Mouse (Mus musculus) adrenal gland, postnatal 36 days (tissue): Measurements from ENCODE around the gene Gm47189. TPM values are rescaled to one million over a fixed set of nuclear protein-coding genes. Genes with fewer than 3 reads are reported as not detected.
"Not testable (repeated sequence)": the region's sequence is repeated elsewhere in the genome, so short reads cannot be mapped to it uniquely, and the experiment has no call there.

Experiments used
- DNase-seq, 2 experiments: peaks; one replicate each; pipeline ENCODE4 v3.0.0; 2021; ENCODE audit warnings: mixed read lengths in 1 of 2
- long read RNA-seq, 2 experiments: library from polyadenylated mRNA; stranded (forward); transcript quantifications; one replicate each; pipeline ENCODE4 v2.0.0; 2021; ENCODE audit warnings: borderline sequencing depth in 2 of 2
- total RNA-seq, 2 experiments: library from RNA; stranded (reverse); gene quantifications; 2 replicates each; pipeline ENCODE4 v1.2.3; 2021

Gene Gm47189
- total RNA-seq = not detected
- long read RNA-seq, experiment 1 = 0 reads
- long read RNA-seq, experiment 2 = 0 reads

- not testable (repeated sequence) for DNase-seq
These were observed at the start of gene Gm47189 for GRCm38 (mm10) chr14:41772341-41772740. Gene Gm47189 (minus strand): TSS chr14:41772441.

DNA sequence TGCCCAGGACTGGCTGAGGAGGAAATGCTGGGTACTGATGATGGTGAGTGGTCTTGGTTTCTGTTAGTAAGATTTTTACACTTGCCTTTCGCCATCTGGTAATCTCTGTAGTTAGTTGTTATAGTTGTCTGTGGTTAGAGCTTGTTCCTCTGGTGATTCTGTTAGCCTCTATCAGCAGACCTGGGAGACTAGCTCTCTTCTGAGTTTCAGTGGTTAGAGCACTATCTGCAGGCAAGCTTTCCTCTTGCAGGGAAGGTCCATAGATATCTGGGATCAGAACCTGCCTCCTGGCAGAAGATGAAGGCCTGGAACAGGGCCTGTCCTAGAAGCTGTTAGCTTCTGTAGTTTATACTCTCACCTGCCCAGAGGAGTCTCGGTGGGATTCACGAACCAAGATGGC is 16.3 kb downstream of the Gm47189 start:
- DNase-seq = not testable (repeated sequence)

- DNase-seq = not testable (repeated sequence)
These were observed 21.7 kb downstream of the Gm47189 start, which contains the start of gene Gm7929 for GRCm38 (mm10) chr14:41750514-41750913. Gene Gm7929 (minus strand): TSS chr14:41750614.

- DNase-seq = not testable (repeated sequence)
These were observed 48.8 kb downstream of the Gm47189 start for GRCm38 (mm10) chr14:41723437-41723836.

DNA sequence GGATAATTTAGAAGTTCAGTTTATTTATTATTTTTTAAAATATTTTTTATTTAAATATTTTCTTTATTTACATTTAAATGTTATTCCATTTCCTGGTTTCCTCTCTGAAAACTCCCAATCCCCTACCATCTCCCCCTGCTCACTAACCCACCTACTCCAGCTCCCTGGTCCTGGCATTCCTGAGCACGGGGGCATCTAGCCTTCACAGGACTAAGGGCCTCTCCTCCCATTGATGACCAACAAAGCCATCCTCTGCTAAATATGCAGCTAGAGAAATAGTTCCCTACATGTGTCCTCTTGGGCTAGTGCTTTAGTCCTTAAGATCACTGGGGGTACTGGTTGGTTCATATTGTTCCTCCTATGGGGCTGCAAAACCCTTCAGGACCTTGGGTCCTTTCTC is 55.1 kb downstream of the Gm47189 start:
- not testable (repeated sequence) for DNase-seq

Other genes starting within 250 kb of the Gm47189 start
- gene Gm7970, start 216.9 kb downstream of the Gm47189 start, total RNA-seq = not detected
- not detected for gene 1700049E17Rik2, start 199.2 kb downstream of the Gm47189 start, total RNA-seq
- gene Gm3072, start 147.8 kb downstream of the Gm47189 start, total RNA-seq = not detected
- gene Gm3676, start 126.0 kb downstream of the Gm47189 start, total RNA-seq = not detected
- not detected for gene Gm8068, start 70.6 kb downstream of the Gm47189 start, total RNA-seq
- not detected for gene Gm7929, start 21.8 kb downstream of the Gm47189 start, total RNA-seq
- not detected for gene Gm7980, start 134.8 kb upstream of the Gm47189 start, total RNA-seq
- gene 1700049E17Rik1, start 152.5 kb upstream of the Gm47189 start, total RNA-seq = not detected
- gene 1700024B05Rik, start 171.6 kb upstream of the Gm47189 start, total RNA-seq = not detected
- not detected for gene Gm6401, start 195.5 kb upstream of the Gm47189 start, total RNA-seq
- gene Gm3543, start 210.9 kb upstream of the Gm47189 start, total RNA-seq = not detected